Mouse (Mus musculus): ENCODE results near the gene Slc35e2. TPM values are rescaled to one million over a fixed set of nuclear protein-coding genes. Genes with fewer than 3 reads are reported as not detected.
A peak's percentile ranks its signal among the peaks of the same experiment; 100 is the strongest.
"Not testable (repeated sequence)": the region's sequence is repeated elsewhere in the genome, so short reads cannot be mapped to it uniquely, and the experiment has no call there.

Gene Slc35e2
- 14.2 and 15.8 TPM in 2 replicates for total RNA-seq (2017)

GRCm38 (mm10) chr4:155601091-155601996 is at the start of gene Slc35e2:
Gene Slc35e2, plus strand, starts transcription at chr4:155601416.
- peak; percentile 77 for ATAC-seq (replicated peaks; ENCODE audit: low read depth, poor library complexity, severe bottlenecking)

- ATAC-seq (replicated peaks; ENCODE audit: low read depth, poor library complexity, severe bottlenecking): no peak
These were observed 48.2 kb upstream of the Slc35e2 start for GRCm38 (mm10) chr4:155552917-155553532.

- ATAC-seq (replicated peaks; ENCODE audit: low read depth, poor library complexity, severe bottlenecking): peak; percentile 45
These were observed 46.3 kb upstream of the Slc35e2 start for GRCm38 (mm10) chr4:155554880-155555279.

- no peak for ATAC-seq (replicated peaks; ENCODE audit: low read depth, poor library complexity, severe bottlenecking)
These were observed 45.8 kb upstream of the Slc35e2 start for GRCm38 (mm10) chr4:155555464-155555863.

GRCm38 (mm10) chr4:155559454-155559853 is 41.8 kb upstream of the Slc35e2 start:
- ATAC-seq (replicated peaks; ENCODE audit: low read depth, poor library complexity, severe bottlenecking): no peak

GRCm38 (mm10) chr4:155560932-155561331 is 40.3 kb upstream of the Slc35e2 start:
- no peak for ATAC-seq (replicated peaks; ENCODE audit: low read depth, poor library complexity, severe bottlenecking)

- ATAC-seq (replicated peaks; ENCODE audit: low read depth, poor library complexity, severe bottlenecking): peak; percentile 20
These were observed 39.4 kb upstream of the Slc35e2 start, which contains the start of gene Nadk for GRCm38 (mm10) chr4:155561661-155562442. Gene Nadk, plus strand, starts transcription at chr4:155562378.

GRCm38 (mm10) chr4:155562725-155563399 is 38.4 kb upstream of the Slc35e2 start:
- no peak for ATAC-seq (replicated peaks; ENCODE audit: low read depth, poor library complexity, severe bottlenecking)

GRCm38 (mm10) chr4:155563400-155564231 is 37.6 kb upstream of the Slc35e2 start:
- peak; percentile 80 for ATAC-seq (replicated peaks; ENCODE audit: low read depth, poor library complexity, severe bottlenecking)

GRCm38 (mm10) chr4:155564315-155565069 is 36.7 kb upstream of the Slc35e2 start:
- no peak for ATAC-seq (replicated peaks; ENCODE audit: low read depth, poor library complexity, severe bottlenecking)

- ATAC-seq (replicated peaks; ENCODE audit: low read depth, poor library complexity, severe bottlenecking): no peak
These were observed 34.7 kb upstream of the Slc35e2 start for GRCm38 (mm10) chr4:155566555-155566954.

- ATAC-seq (replicated peaks; ENCODE audit: low read depth, poor library complexity, severe bottlenecking): peak; percentile 30
These were observed 33.0 kb upstream of the Slc35e2 start for GRCm38 (mm10) chr4:155568170-155568569.

- no peak for ATAC-seq (replicated peaks; ENCODE audit: low read depth, poor library complexity, severe bottlenecking)
These were observed 32.4 kb upstream of the Slc35e2 start for GRCm38 (mm10) chr4:155568632-155569370.

GRCm38 (mm10) chr4:155569818-155570217 is 31.4 kb upstream of the Slc35e2 start:
- no peak for ATAC-seq (replicated peaks; ENCODE audit: low read depth, poor library complexity, severe bottlenecking)

- not testable (repeated sequence) for ATAC-seq (replicated peaks; ENCODE audit: low read depth, poor library complexity, severe bottlenecking)
These were observed 30.9 kb upstream of the Slc35e2 start for GRCm38 (mm10) chr4:155570315-155570714.

- ATAC-seq (replicated peaks; ENCODE audit: low read depth, poor library complexity, severe bottlenecking): peak; percentile 4; the same call in 1 of the 2 replicates
These were observed 29.8 kb upstream of the Slc35e2 start for GRCm38 (mm10) chr4:155571442-155571841.

- no peak for ATAC-seq (replicated peaks; ENCODE audit: low read depth, poor library complexity, severe bottlenecking)
These were observed 28.1 kb upstream of the Slc35e2 start for GRCm38 (mm10) chr4:155573155-155573554.

GRCm38 (mm10) chr4:155573876-155574275 is 27.3 kb upstream of the Slc35e2 start:
- no peak for ATAC-seq (replicated peaks; ENCODE audit: low read depth, poor library complexity, severe bottlenecking)
